Mouse (Mus musculus): ENCODE data around the gene Polr3g. TPM values are rescaled to one million over a fixed set of nuclear protein-coding genes. Genes with fewer than 3 reads are reported as not detected.
A peak's percentile ranks its signal among the peaks of the same experiment; 100 is the strongest.
"Not testable (repeated sequence)": the region's sequence is repeated elsewhere in the genome, so short reads cannot be mapped to it uniquely, and the experiment has no call there.

The Polr3g gene
- polyA plus RNA-seq, 1 experiment from 2014 or later = 20.0 TPM

GRCm38 (mm10) chr13:81675333-81675732, 35.5 kb downstream of the Polr3g start:
- Histone ChIP-seq H3K9me3 (replicated peaks) (no peaks in the 10 kb centered on the region), H3K4me1 (no peaks in the 10 kb centered on the region), H3K27me3 (ENCODE audit: low read depth, poor library complexity, severe bottlenecking) (no peaks in the 10 kb centered on the region), H3K4me3 (no peak overlapping the region), H3K36me3 (peaks cover 38% of the 10 kb centered on the region), H3K27ac (no peak overlapping the region)
- no peak for DNase-seq (ENCODE audit: low spot score)
- WGBS = 81% methylated on average over 8 of the region's 8 CpGs

- H3K4me1 ChIP-seq = no peaks in the 10 kb centered on the region
- H3K36me3 ChIP-seq = peaks cover 62% of the 10 kb centered on the region
- 94% methylated on average over 5 of the region's 5 CpGs for WGBS
- no peaks in the 10 kb centered on the region for H3K27me3 ChIP-seq (ENCODE audit: low read depth, poor library complexity, severe bottlenecking)
- H3K9me3 ChIP-seq (replicated peaks) = no peaks in the 10 kb centered on the region
- no peak for DNase-seq (ENCODE audit: low spot score)
- no peak overlapping the region for H3K4me3 ChIP-seq
- no peak overlapping the region for H3K27ac ChIP-seq
Observed at GRCm38 (mm10) chr13:81667713-81668112, 43.1 kb downstream of the Polr3g start.

- Histone ChIP-seq H3K36me3 (peaks cover 55% of the 10 kb centered on the region), H3K4me1 (no peaks in the 10 kb centered on the region), H3K4me3 (no peak overlapping the region), H3K27ac (no peak overlapping the region), H3K9me3 (replicated peaks) (no peaks in the 10 kb centered on the region), H3K27me3 (ENCODE audit: low read depth, poor library complexity, severe bottlenecking) (no peaks in the 10 kb centered on the region)
- 92% methylated on average over 5 of the region's 5 CpGs for WGBS
- no peak for DNase-seq (ENCODE audit: low spot score)
Observed at GRCm38 (mm10) chr13:81664331-81664698, 46.5 kb downstream of the Polr3g start.

GRCm38 (mm10) chr13:81663566-81664330, 47.1 kb downstream of the Polr3g start:
- Histone ChIP-seq H3K27ac (no peak overlapping the region), H3K4me1 (peaks cover 2% of the 10 kb centered on the region; the same call in 1 of the 2 replicates), H3K27me3 (ENCODE audit: low read depth, poor library complexity, severe bottlenecking) (no peaks in the 10 kb centered on the region), H3K4me3 (no peak overlapping the region), H3K36me3 (peaks cover 49% of the 10 kb centered on the region), H3K9me3 (replicated peaks) (no peaks in the 10 kb centered on the region)
- WGBS = 91% methylated on average over 12 of the region's 12 CpGs
- DNase-seq (ENCODE audit: low spot score) = no peak

- no peaks in the 10 kb centered on the region for H3K27me3 ChIP-seq (ENCODE audit: low read depth, poor library complexity, severe bottlenecking)
- H3K27ac ChIP-seq = peak overlapping the region; percentile 93
- H3K36me3 ChIP-seq = peaks cover 7% of the 10 kb centered on the region
- H3K4me1 ChIP-seq = peaks cover 7% of the 10 kb centered on the region; the same call in 1 of the 2 replicates
- H3K4me3 ChIP-seq = peak overlapping the region; percentile 81
- 16% methylated on average over 21 of the region's 21 CpGs for WGBS
- no peak for DNase-seq (ENCODE audit: low spot score)
- H3K9me3 ChIP-seq (replicated peaks) = no peaks in the 10 kb centered on the region
Observed at GRCm38 (mm10) chr13:81658053-81658752, 52.6 kb downstream of the Polr3g start.

- DNase-seq (ENCODE audit: low spot score) = peak; percentile 93
- Histone ChIP-seq H3K4me1 (peaks cover 7% of the 10 kb centered on the region; the same call in 1 of the 2 replicates), H3K4me3 (peak within 1 kb of the TSS; percentile 81)
Observed at GRCm38 (mm10) chr13:81657351-81658052, 53.3 kb downstream of the Polr3g start, which contains the start of gene Lysmd3. Gene Lysmd3, plus strand, starts transcription at chr13:81657663.

GRCm38 (mm10) chr13:81657008-81657350, 53.8 kb downstream of the Polr3g start:
- Histone ChIP-seq H3K4me3 (peak overlapping the region; percentile 81), H3K36me3 (peaks cover 7% of the 10 kb centered on the region), H3K27ac (peak overlapping the region; percentile 93), H3K27me3 (ENCODE audit: low read depth, poor library complexity, severe bottlenecking) (no peaks in the 10 kb centered on the region), H3K4me1 (peaks cover 7% of the 10 kb centered on the region; the same call in 1 of the 2 replicates), H3K9me3 (replicated peaks) (no peaks in the 10 kb centered on the region)
- DNase-seq (ENCODE audit: low spot score) = no peak
- 31% methylated on average over 5 of the region's 5 CpGs for WGBS

More at GRCm38 (mm10) chr13:81657351-81658052, 53.3 kb downstream of the Polr3g start, which contains the start of gene Lysmd3:
- no peaks in the 10 kb centered on the region for H3K9me3 ChIP-seq (replicated peaks)
- H3K36me3 ChIP-seq = peaks cover 7% of the 10 kb centered on the region
- under 1% methylated on average over 73 of the region's 73 CpGs for WGBS
- H3K27me3 ChIP-seq (ENCODE audit: low read depth, poor library complexity, severe bottlenecking) = no peaks in the 10 kb centered on the region
- peak within 1 kb of the TSS; percentile 93 for H3K27ac ChIP-seq

GRCm38 (mm10) chr13:81656091-81656850, 54.5 kb downstream of the Polr3g start:
- Histone ChIP-seq H3K4me3 (no peak overlapping the region), H3K36me3 (peaks cover 4% of the 10 kb centered on the region; the same call in 1 of the 2 replicates), H3K4me1 (peaks cover 7% of the 10 kb centered on the region; the same call in 1 of the 2 replicates), H3K27ac (no peak overlapping the region), H3K27me3 (ENCODE audit: low read depth, poor library complexity, severe bottlenecking) (no peaks in the 10 kb centered on the region), H3K9me3 (replicated peaks) (no peaks in the 10 kb centered on the region)
- 44% methylated on average over 14 of the region's 14 CpGs for WGBS
- peak; percentile 30 for DNase-seq (ENCODE audit: low spot score)

GRCm38 (mm10) chr13:81650382-81650781, 60.4 kb downstream of the Polr3g start:
- H3K4me1 ChIP-seq; H3K9me3 ChIP-seq (replicated peaks); DNase-seq (ENCODE audit: low spot score); H3K36me3 ChIP-seq; H3K27ac ChIP-seq; H3K4me3 ChIP-seq; H3K27me3 ChIP-seq (ENCODE audit: low read depth, poor library complexity, severe bottlenecking): not testable (repeated sequence)
- 85% methylated on average over 5 of the region's 6 CpGs for WGBS

- H3K4me1 ChIP-seq = peaks cover 3% of the 10 kb centered on the region
- H3K9me3 ChIP-seq (replicated peaks) = no peaks in the 10 kb centered on the region
- 90% methylated on average over 6 of the region's 6 CpGs for WGBS
- H3K27ac ChIP-seq = no peak overlapping the region
- H3K4me3 ChIP-seq = no peak overlapping the region
- no peak for DNase-seq (ENCODE audit: low spot score)
- H3K27me3 ChIP-seq (ENCODE audit: low read depth, poor library complexity, severe bottlenecking) = no peaks in the 10 kb centered on the region
- no peaks in the 10 kb centered on the region for H3K36me3 ChIP-seq
Observed at GRCm38 (mm10) chr13:81646348-81646747, 64.5 kb downstream of the Polr3g start.

GRCm38 (mm10) chr13:81644047-81644565, 66.7 kb downstream of the Polr3g start:
- Histone ChIP-seq H3K27me3 (ENCODE audit: low read depth, poor library complexity, severe bottlenecking) (no peaks in the 10 kb centered on the region), H3K36me3 (no peaks in the 10 kb centered on the region), H3K4me3 (no peak overlapping the region), H3K4me1 (peaks cover 9% of the 10 kb centered on the region), H3K27ac (no peak overlapping the region), H3K9me3 (replicated peaks) (no peaks in the 10 kb centered on the region)
- WGBS = 89% methylated on average over 11 of the region's 11 CpGs
- DNase-seq (ENCODE audit: low spot score) = no peak

- H3K4me1 ChIP-seq = peaks cover 9% of the 10 kb centered on the region
- 68% methylated on average over 7 of the region's 7 CpGs for WGBS
Observed at GRCm38 (mm10) chr13:81642491-81643149, 68.2 kb downstream of the Polr3g start.

More at GRCm38 (mm10) chr13:81642491-81643149, 68.2 kb downstream of the Polr3g start:
- Histone ChIP-seq H3K36me3 (no peaks in the 10 kb centered on the region), H3K4me3 (no peak overlapping the region), H3K27me3 (ENCODE audit: low read depth, poor library complexity, severe bottlenecking) (no peaks in the 10 kb centered on the region), H3K27ac (no peak overlapping the region), H3K9me3 (replicated peaks) (no peaks in the 10 kb centered on the region)
- DNase-seq (ENCODE audit: low spot score) = no peak

Data from limb, embryonic 10.5 days (tissue).